Mouse (Mus musculus) stomach, postnatal 0 days (tissue): ENCODE measurements around the gene Sst.

Source experiments
- CTCF ChIP-seq: IDR thresholded peaks from 2 replicates; pipeline ENCODE4 v1.5.1; 2016; ENCODE audit warnings: antibody characterized with exemption, low read depth, mild to moderate bottlenecking, moderate library complexity
- EP300 ChIP-seq: optimal IDR thresholded peaks from 2 replicates; pipeline ENCODE3; 2016; ENCODE audit warnings: antibody characterized with exemption

- no peak for TF ChIP-seq EP300
- TF ChIP-seq CTCF = no peak
Observed at GRCm38 (mm10) chr16:23912741-23913140, 22.0 kb upstream of the Sst start.
